Mouse (Mus musculus): ENCODE data around the gene Tubb4a.

Tubb4a gene

DNA sequence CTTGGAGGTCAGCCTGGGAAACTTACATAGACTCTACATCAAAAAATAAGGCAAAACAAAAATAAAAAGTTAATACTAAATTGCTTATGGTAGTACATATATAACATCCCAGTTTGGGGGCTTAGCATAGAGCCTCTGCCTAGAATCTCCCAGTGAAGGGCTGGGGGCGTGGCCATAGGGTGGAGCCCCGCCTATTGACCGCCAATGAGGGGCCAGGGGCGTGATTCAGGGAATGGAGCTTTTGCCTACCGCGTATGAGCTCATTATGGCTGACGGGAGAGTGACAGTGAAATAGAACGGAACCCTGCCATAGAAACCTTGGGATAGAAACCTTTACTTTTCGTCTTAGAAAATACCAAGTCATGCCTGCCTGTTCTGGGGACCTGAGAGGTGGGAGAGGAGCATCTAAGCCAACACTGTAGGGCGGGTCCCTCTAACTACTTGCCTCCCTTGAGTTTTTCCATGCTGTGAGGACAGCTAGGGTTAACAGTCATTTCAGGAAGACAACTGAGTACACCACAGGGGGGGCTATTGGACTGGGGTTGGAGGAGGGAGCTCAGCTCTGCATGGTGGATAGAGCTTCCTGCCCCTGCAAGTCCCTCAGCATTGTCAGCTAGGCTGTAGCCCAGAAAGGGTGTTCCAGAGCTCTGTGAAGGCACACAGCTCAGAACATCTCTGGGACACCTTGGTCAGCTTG lies 12.2 kb upstream of the Tubb4a start:
- no peak for DNase-seq

DNA sequence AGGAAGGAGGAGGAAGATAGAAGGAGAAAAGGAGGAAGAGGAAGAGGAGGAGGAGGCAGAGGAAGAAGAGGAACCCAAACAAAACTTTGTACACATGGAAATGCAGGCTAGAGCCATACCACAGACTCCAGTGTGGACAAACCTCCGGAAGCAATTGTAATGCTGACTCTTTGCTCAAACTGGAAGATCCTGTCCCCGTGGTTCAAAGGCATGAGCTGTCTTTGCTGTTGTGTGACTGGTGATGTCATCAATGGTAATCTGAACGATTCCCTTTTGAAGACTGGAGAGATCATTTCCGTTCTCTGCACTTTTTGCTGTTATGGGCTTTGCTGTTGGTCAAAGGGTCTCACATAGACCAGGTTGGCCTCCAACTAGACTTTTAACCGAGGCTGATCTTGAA lies 10.7 kb upstream of the Tubb4a start:
- DNase-seq = no peak

DNA sequence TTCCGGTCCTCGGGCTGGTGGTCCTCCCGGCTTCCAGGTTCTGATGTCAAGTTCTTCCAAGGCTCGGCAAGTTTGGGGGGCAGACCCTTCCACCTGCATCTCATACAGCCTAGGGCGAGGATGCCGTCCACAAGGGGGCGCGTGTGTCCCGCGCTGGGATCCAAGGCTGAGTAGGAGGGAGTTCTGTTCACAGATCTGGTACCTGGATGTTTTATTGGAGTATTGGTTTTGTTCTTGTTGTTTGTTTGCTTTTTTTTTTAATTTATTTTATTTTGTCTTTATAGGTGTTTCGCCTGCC lies 9.0 kb upstream of the Tubb4a start:
- peak; percentile 82 to 89 for DNase-seq

DNA sequence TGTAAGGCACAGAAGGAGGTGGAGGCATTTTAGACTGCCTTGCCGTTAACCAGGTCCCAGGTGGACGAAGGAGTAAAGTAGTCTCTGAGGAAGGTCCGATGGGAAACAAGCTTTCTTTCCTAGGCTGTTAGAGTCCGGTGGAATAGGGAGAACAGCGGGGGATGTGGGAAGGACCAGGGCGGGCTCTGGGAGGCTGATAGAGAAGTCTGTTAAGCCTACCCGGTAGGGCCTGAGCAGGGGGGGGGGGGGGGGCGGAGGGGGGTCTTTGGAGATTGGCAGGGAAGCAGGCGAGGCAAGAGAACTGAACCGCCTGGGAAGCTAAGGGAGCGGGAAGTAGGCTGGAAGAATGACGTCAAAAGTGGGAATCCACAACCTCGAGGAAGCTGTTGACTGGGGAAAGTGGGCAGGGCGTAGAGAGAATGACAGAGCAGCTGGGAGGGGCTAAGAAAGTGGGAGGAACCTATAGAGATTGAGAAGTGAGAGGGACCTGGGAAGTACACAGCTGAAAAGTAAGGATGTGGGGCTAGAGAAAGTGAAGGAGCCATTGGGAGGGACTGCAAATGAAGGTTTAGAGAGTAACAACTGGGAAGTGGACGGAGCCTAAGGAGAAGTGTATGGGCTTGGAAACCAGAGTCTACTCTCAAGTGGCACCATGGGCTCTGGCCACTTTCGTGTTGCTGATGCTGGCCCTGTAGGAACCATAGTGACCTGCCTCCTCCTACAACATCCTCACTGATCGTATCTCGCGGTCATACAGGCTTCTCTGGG lies 8.5 kb upstream of the Tubb4a start:
- DNase-seq = peak; percentile 62 to 64

DNA sequence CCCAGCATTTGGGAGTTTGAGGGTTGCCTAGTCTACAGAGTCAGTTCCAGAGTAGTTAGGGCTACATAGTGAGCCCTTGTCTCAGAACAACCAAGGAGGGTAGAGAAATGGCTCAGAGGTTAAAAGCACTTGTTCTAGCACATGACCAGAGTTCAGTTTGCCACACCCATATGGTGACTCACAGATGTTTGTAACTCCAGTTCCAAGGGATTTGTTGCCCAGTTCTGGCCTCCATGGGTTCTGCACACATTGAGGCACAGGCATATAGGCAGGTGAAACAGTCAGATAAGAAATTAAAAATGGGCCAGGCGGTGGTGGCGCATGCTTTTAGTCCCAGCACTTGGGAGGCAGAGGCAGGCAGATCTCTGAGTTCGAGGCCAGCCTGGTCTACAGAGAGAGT lies 6.6 kb upstream of the Tubb4a start:
- DNase-seq = no peak

DNA sequence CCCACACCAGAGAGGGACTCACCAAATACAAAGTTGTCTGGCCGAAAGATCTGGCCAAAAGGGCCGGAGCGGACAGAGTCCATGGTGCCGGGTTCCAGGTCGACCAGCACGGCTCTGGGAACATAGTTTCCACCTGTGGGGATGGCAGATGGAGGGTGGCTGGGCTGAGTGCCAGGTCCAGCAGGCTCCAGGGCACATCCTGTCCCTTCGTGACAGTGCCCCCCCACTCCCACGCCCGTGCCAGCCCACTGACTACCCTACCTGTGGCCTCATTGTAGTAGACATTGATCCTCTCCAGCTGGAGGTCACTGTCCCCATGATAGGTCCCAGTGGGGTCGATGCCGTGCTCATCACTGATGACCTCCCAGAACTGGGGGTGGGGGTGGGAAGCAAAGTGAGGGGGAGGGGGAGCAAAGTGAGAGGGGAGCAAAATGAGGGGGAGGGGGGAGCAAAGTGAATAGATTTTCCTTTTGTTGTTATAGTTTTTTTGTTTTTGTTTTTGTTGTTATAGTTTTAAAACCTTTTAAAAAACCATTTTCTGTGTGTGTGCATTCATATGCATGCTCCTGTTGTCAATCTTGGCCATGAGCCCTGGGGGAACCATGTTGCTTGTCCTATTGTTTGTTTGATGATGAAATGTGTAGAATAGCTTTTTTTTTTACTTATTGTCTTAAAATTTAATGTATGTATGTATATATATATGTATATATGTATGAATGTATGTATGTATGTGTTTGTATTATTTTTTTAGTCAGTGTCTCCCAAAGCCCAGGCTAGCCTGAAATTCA lies 1.4 kb downstream of the Tubb4a start:
- DNase-seq = no peak

DNA sequence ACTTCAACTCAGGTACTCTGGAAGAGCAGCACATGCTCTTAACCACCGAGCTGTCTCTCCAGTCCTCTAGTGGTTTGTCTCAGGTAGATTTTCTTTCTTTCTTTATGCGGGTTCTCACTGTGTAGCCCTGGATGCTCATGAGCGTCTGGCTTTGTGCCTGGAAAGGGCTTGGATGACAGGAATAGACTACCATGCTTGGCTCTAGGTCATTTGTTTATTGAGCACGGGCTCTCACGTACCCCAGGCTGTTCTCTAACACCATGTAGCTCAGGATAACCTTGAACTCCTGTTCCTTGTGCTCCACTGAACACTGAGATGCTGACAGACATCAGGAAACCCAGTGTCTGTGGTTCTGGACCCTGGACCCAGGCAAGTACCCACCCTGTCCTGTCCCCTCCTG lies 5.1 kb downstream of the Tubb4a start:
- DNase-seq = no peak

DNA sequence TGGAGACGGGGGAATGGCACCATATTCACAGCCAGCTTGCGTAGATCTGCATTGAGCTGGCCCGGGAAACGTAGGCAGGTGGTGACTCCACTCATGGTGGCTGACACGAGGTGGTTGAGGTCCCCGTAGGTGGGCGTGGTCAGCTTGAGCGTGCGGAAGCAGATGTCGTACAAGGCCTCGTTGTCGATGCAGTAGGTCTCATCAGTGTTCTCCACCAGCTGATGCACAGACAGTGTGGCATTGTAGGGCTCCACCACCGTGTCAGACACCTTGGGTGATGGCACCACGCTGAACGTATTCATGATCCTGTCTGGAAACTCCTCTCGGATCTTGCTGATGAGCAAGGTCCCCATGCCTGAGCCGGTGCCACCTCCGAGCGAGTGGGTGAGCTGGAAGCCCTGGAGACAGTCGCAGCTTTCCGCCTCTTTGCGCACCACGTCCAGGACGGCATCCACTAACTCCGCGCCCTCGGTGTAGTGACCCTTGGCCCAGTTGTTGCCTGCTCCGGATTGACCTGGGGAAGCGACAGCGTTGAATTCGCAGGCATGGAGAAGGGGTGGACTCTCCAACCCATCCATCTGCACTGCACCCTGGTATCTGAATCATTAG lies 6.2 kb downstream of the Tubb4a start:
- no peak for DNase-seq

DNA sequence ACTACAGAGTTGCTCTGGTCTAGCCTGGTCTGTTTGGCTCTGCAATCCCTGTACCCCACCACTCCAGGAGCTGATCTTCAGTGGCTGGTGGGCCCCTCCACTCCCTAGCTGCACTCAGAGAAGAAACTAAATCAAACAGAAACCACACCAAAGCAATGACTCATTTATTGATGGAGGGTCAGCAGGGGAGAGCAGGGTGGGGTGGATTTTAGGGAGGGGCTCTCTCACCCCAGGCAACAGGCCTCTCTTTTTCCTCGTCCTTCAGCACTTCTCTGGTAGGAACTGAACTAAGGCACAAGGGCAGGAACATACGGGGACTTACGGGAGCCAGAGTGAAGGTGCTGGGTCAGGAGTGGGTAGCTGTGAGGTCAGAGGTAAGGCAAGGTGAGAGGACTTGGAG lies 7.7 kb downstream of the Tubb4a start:
- no peak for DNase-seq

DNA sequence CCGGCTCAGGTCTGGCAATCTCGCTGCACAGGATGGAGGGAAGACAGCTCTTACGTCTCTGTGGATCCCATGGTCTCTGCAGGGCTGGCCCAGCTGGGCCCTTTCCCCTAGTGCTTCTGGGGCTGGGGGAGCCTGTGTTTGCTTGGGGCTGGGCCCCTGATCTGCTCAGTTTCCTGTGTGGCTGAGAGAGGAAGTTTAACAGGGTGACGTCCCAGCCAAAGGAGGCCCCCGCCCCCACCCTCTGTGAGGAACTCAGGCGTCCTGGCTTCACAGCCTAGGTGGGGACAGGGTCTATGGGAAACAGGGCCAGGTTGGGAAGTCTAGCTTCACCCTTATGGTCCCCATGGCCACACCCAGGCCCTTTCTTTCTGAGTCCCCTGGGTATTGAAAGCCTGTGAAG lies 9.2 kb downstream of the Tubb4a start, which contains the start of gene Dennd1c:
Gene Dennd1c, minus strand, starts transcription at position 179 of the 400 bp plus-strand sequence.
- DNase-seq = no peak

DNA sequence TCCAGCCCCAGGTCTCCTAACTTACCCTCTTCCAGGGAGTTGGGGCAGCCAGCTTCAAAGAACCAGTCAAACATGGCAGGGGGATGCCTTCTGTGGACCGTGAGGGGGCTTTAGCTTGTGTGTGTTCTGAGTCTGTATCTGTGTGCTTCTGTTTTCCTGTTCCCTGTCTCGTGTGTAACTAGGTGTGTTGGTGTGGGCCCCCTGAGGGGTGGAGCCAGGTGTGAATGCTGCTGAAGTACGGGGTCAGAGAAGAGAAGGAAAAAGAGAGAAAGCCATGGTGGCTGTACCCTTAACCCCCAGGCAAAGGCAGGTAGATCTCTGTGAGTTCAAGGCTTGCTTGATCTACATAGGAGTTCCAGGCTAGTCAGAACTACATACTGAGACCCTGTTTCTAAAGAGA lies 10.7 kb downstream of the Tubb4a start:
- DNase-seq = no peak

DNA sequence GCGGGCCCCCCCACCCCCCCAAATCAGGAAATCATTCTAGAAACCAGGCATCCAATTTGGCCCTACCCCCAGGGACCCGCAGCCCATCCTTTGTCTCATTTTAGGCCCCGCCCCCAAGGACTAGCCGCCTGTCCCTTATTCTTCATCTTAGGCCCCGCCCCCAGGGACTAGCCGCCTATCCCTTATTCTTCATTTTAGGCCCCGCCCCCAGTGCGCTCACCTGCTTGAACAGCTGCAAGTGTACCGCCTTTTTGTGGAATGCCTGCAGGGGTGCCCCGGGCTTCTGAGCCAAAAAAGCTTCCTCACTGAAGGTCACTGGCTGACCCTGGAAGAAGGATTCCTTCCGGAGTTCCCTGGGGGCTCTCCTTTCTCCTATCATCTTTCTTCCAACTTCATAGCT lies 16.9 kb downstream of the Tubb4a start:
- DNase-seq = peak; percentile 68 to 78

DNA sequence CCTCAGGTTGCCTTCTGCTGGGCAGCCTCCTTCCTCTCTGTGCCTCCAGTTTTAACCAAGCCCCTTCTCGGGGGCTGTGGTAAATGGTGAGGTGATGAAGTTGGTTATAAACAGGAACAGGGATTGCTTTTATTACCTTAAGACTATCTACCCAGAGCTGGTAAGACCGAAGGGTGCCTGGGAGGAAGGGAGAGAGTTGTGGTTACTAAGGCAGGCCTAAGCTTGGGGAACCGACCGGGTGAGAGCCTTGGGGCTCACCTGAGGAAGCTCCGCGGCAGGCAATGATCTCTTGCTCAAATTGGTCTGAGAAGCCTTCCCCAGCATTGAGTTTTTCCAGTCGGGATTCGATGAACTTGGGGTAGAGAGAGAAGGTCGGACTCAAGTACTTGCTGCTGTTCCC lies 17.3 kb downstream of the Tubb4a start:
- DNase-seq = no peak

DNA sequence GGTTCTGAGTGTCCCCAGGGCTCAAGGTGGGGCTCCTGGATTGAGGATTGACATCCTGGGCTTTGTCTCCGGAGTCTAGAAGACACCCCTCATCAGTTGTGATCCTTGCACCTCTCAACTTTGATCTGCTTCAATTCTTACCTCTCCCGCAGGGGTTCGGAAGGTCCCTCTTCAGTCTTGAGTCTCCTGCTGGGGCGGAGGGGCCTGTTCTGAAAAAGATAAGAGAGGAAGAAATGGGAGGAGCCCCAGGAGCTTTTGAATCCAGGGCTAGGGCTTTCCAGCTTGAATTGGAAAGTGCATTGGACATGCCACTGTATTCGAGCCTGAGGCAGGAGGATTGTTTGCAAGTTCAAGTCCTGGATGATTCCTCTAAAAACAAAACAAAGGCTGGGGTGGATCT lies 20.7 kb downstream of the Tubb4a start:
- no peak for DNase-seq

DNA sequence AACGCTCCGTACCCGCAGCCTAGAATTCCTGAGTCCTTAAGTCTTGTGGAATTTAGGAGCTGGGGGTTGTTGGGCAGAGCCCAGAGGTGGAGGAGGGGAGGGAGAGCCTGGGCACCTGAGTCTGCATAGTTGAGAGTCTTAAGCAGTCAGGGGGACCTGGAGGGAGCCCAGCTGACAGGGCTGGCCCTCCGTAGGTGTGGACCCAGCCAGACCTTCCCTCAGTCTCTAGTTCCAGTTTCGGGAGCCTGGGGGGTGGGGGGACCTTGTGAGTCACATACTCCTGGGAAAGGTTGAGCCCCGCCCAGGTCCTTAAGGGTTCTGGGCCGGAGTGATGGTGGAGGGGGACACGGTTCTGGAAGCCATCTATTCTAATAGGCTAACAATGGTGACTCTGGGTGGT lies 24.6 kb downstream of the Tubb4a start:
- peak; percentile 20 to 53 for DNase-seq

DNA sequence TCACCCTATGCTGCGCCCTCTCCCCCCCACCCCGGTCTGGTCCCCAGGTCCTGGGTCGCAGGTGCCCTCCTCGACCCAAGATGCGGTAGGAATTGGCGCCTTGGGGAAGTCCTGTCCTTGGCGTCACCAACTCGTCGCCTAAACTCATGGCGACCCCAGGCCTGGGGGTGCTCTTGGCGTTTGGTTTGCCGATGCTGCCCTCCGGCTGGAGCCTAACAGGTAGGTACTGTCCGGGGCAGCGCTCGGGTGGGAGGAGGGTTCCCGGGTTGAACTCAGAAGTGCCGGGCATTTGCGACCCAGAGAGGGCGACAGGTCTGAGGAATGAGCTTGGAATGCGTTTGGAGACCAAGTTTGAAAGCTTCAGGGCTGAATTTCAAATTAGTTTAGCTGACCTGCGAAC lies 25.0 kb downstream of the Tubb4a start:
- DNase-seq = peak in 1 of 2 experiments; percentile 38

DNA sequence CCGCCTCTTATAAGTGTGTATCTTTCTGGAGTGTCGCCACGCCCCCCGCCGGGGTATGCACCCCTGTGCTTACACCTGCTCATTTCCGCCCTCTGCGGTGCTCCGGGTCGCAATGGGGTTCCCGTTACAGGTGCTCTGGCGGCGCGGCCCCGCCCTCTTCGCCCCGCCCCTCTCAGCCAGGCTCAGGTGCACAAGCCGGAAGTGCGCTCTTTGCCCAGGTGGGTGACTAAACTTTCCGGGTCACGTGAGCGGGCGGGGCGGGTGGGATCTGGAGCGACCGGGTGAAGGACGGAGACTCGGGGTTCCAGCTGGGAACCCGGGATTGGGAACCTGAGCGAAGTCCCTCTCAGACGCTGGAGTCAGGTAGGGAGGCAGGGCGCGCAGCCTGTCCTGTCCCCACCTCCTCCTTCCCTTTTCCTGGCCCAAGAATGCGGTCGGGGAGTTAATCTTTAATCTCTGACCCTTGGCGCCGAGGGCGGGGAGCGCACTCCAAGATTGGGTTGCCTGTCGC lies 25.5 kb downstream of the Tubb4a start:
- DNase-seq = peak; percentile 85 to 94

DNA sequence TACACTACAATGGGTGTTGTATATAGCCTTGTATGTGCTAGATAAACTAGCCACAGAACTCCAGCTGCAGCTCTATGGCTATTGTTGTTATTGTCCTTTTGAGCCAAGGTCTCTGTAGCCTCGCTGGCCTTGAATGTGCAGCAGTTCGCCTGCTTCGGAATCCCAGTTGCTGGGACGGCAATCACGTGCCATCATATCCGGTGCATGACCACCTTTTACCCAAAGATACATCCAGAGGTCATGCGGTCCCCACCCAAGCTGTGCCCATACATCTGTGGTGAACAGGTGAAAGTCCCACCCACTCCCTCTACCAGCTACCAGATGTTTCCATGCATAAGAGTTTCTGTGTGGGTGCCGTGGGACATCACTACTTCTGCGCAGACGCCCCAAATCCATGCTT lies 26.5 kb downstream of the Tubb4a start:
- DNase-seq = no peak

DNA sequence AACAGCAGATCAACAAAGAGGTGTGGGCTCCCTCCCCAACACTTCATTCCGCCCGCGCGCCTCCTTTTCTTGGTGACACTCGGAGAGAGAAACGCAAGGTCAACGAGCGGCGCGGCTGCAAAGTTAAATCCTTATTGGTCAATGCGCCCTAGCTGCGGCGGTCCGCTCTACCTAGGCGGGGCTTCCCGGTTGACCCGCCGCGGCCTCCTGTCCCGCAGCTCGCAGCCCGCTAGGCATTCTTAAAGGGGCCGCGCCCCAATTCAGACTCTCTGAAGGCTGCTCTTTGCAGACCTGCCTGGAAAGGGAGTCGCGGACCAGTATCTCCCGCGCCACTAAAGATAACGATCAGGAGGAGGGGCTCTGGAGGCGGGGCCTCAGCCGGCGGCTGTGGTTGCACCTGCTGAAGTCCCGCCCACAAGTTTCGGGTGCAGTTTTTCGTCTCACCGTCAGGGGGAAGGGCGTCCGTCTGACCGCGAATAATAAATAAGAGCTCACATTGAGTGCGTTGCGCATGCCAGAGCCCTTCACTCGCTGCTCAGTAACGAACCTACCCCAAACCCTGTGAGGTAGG lies 27.3 kb downstream of the Tubb4a start:
- DNase-seq = peak; percentile 95 to 98

DNA sequence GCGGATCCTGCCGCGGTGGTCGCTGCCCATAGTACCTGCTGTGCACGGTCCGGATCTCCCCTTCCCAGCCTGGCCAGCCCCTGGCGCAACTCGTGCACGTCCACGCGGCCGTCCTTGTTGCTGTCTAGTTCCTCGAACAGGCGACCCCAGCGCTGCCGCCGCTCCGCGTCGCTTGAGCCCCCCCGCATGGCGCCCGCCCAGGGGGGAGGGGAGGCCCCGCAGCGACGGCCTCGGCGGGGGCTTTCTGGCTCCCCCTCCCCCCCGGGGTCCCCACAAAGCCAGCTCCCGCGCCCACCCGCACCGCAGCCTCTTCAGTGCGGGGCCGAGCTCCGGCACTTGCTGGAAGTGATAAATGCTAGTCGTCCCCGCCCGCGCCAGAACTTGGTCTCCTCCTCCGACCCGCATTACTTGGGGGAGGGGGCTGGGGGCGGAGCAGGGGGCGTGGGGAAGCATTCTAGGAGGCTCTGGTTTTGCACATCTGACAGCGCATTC lies 28.1 kb downstream of the Tubb4a start, which contains the start of gene Slc25a23:
Gene Slc25a23, minus strand, starts transcription at position 378 of the 492 bp plus-strand sequence.
- peak; percentile 79 to 89 for DNase-seq

DNA sequence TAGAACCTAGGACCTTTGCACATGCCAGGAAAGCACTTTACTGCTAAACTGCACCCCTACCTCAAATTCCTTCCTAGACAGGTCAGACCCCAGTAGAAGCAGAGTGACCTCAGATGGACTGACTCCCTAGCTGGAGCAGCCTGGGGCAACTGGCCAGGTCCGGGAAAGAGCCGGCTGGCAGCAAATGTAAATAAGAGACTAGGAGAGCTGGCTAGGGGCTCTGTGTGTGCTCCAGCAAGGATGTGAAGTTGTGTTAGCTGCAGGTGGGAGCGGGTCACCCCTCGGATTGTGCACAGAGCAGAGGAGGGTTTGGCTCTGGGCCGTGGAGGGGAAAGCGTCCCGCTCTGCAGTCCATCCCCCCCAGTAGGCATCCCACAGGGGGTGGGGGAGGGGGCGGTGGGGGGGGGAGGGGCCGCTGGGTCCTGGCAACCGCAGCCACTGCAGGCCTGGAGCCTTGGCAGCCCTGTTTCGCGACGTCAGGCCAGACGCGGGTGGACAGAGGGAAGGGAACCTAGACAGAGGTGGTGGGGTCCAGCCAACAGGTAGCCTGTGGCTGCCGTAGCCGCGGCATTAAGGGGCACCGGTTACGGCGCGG lies 28.6 kb downstream of the Tubb4a start, which contains the start of gene Crb3:
Gene Crb3, plus strand, starts transcription at position 215 of the 595 bp plus-strand sequence.
- peak; percentile 50 to 63 for DNase-seq

DNA sequence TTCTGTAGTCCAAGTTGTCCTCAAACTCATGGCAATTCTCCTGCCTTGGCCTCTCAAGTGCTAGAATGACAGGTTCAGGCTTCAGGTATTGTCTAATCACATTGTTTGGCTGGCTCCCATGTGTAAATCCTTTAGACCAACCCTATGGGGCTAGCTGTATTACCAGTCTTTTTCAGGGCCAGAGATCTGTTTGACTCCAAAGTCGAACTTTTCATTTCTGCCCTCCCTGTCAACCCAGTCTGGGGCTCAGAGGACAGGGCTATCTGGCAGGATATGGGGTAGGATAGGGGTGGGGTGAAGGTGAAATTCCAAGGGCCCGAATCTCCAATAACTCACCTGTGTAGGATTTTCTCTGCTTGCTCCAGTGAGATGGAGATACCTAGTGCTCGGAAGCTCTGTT lies 31.3 kb downstream of the Tubb4a start:
- DNase-seq = no peak

Data from kidney, postnatal 25 days (tissue).